Mouse (Mus musculus) testis, adult 2 months (tissue): ENCODE measurements around the gene Nptx1. TPM values are rescaled to one million over a fixed set of nuclear protein-coding genes. Genes with fewer than 3 reads are reported as not detected.
A peak's percentile ranks its signal among the peaks of the same experiment; 100 is the strongest.

ENCODE experiments used
- H3K27ac ChIP-seq: fragments of 200-500 bp; 2 replicates; pipeline ENCODE4 v1.5.1; 2012; ENCODE audit warnings: low read depth, low read length; ENCODE audit not compliant: control insufficient read depth, insufficient read depth
- H3K27me3 ChIP-seq: fragments of 200-500 bp; 2 replicates; pipeline ENCODE4 v1.6.1; 2012; ENCODE audit warnings: mild to moderate bottlenecking, low read length, moderate library complexity; ENCODE audit not compliant: control insufficient read depth, insufficient read depth
- H3K36me3 ChIP-seq: fragments of 200-500 bp; 2 replicates; pipeline ENCODE4 v1.6.1; 2012; ENCODE audit warnings: mild to moderate bottlenecking, low read length; ENCODE audit not compliant: control insufficient read depth, insufficient read depth
- H3K4me1 ChIP-seq: fragments of 200-500 bp; 2 replicates; pipeline ENCODE4 v1.6.1; 2012; ENCODE audit warnings: low read length; ENCODE audit not compliant: control insufficient read depth, insufficient read depth
- H3K4me3 ChIP-seq: fragments of 200-500 bp; 2 replicates; pipeline ENCODE4 v1.5.1; 2012; ENCODE audit warnings: low read depth, mild to moderate bottlenecking, low read length, moderate library complexity, mixed read lengths; ENCODE audit not compliant: control insufficient read depth
- CTCF ChIP-seq: fragments of 200-500 bp; IDR thresholded peaks from 2 replicates; pipeline ENCODE4 v1.5.1; 2012; ENCODE audit warnings: low read depth, mild to moderate bottlenecking, inconsistent platforms, low read length, moderate library complexity; ENCODE audit not compliant: control insufficient read depth, insufficient read depth, insufficient replicate concordance
- POLR2A ChIP-seq: fragments of 200-500 bp; IDR thresholded peaks from 2 replicates; pipeline ENCODE4 v1.6.1; 2012; ENCODE audit warnings: low read depth, mild to moderate bottlenecking, inconsistent platforms, low read length, moderate library complexity; ENCODE audit not compliant: control insufficient read depth
- polyA plus RNA-seq: library from polyadenylated mRNA; depleted of rRNA; stranded (reverse); fragments of >200 nt; gene quantifications from 2 replicates; pipeline ENCODE4 v1.2.3, GENCODE M21; 2012; rRNA removed

The Nptx1 gene
- 0.22 and 0.29 TPM in 2 replicates for polyA plus RNA-seq

DNA sequence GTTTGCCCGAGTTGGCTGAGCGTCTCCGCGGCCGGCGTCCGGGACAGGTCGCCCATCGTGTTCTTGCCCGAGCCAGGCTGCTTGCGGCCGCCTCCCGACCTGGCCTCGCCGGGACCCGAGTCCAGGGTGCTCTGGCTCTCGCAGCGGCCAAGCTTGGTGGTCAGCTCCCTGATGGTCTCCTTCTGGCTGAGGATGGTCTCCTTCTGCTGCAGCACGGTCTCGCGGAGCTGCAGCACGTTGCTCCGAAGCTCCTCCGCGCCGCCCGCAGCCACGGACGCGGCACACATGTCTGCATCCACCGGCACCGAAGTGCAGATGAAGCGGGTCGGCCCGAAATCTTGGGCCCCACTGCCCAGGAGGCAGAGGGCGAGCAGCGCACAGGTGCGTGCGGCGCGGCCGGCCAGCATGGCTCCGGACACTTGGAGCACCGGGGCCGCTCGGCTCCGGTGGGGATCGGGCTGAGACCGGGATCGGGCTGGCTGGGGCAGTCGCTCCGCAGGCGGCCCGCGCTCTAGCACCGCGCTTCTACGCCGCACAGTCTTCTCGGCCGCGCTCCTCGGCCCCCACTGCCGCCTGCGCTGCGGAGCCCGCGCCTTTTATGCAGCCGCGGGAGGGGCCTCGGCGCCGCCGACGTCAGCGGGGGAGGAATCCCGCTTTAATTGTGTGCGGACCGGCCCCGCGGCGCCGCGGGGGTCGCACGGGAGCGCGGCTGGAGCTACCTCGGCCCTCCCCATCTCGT, at the start of gene Nptx1:
TSS of gene Nptx1 (minus strand) at position 571 of the 739 bp plus-strand sequence.
- no peak within 1 kb of the TSS for H3K27ac ChIP-seq
- no peak for TF ChIP-seq CTCF
- TF ChIP-seq POLR2A = no peak
- peak within 1 kb of the TSS; percentile 23 for H3K4me3 ChIP-seq
- peaks cover 4% of the 10 kb centered on the region for H3K27me3 ChIP-seq
- peaks cover 11% of the 10 kb centered on the region for H3K4me1 ChIP-seq
- H3K36me3 ChIP-seq = no peaks in the 10 kb centered on the region

DNA sequence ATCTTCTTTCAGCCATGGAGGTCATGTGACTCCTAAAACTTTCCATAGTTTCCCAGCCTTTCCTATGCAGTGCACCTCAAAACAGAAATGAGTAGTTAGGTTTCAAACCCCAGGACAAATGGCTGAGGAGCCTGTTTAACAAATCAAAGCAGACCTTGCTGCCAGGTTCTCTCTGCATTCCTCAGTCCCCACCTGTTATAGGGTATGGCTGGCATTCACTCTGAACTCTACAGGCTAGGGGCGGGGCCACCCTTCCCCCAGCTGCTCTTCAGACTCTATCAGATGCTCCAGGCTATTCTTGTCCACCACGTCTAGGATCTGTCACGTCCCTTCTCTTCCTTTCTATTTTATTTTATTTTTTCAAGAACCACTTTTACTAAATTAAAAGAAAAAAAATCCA, 46.4 kb upstream of the Nptx1 start:
- Histone ChIP-seq H3K27me3 (no peaks in the 10 kb centered on the region), H3K4me3 (no peak overlapping the region), H3K36me3 (no peaks in the 10 kb centered on the region), H3K4me1 (no peaks in the 10 kb centered on the region), H3K27ac (no peak overlapping the region)
- TF ChIP-seq POLR2A (no peak), CTCF (no peak)

DNA sequence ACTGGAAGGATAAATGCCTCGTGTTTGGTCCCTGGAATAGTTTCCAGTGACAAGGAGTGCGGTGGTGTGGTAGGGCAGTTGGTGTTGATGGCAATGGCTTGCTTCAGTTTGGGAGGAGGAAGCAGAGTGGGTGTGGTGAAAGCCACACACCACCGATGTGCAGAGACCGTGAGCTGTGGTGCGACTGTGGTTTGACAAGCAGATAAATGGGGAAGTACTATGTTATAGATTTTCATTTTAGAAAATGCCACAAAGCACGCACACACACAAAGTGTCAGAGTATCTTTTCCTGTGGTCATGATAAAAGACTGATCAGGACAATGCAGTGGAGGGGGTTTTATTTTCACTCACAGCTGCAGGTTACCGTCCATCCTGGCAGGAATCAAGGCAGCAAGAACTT, 41.7 kb upstream of the Nptx1 start:
- no peak for TF ChIP-seq CTCF
- no peak for TF ChIP-seq POLR2A
- Histone ChIP-seq H3K27ac (no peak overlapping the region), H3K4me1 (peaks cover 2% of the 10 kb centered on the region), H3K4me3 (no peak overlapping the region), H3K27me3 (no peaks in the 10 kb centered on the region), H3K36me3 (no peaks in the 10 kb centered on the region)

DNA sequence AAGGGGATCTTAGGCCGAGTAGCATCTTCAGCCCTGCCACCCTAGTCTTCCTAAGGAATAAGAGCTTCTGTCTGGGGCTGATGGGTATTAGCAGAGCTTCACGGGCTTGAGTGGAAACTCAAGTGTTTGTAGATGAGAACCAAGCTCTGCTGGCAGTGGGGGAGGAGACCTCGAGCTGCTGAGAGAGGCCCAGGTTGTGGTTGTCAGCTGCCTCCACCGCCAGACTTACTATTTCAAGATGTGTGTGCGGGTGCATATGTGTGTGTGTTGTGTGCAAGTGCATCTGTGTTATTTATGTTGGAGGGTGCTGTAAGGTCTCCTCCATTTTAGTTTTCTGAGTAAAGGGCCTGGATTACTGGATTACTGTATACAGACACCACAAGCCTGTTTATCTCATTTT, 39.6 kb upstream of the Nptx1 start:
- no peaks in the 10 kb centered on the region for H3K27me3 ChIP-seq
- H3K4me3 ChIP-seq = no peak overlapping the region
- no peaks in the 10 kb centered on the region for H3K36me3 ChIP-seq
- H3K27ac ChIP-seq = no peak overlapping the region
- peaks cover 2% of the 10 kb centered on the region for H3K4me1 ChIP-seq
- TF ChIP-seq CTCF (no peak), POLR2A (no peak)

DNA sequence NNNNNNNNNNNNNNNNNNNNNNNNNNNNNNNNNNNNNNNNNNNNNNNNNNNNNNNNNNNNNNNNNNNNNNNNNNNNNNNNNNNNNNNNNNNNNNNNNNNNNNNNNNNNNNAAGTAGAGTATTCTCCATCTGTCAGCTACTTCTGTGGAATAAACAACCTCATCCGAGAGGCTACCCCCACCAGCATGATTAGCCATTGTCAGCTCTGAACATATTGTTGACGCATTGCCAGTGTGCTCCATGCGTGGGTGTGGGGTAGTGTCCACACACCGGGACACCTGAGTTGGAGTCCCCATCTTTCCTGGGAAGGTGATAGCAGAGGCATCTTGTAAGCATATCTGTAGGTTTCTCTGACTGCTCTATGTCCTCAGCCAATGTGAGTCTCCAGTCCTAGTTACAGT, 39.0 kb upstream of the Nptx1 start:
- no peak overlapping the region for H3K27ac ChIP-seq
- no peaks in the 10 kb centered on the region for H3K36me3 ChIP-seq
- H3K27me3 ChIP-seq = no peaks in the 10 kb centered on the region
- TF ChIP-seq CTCF (no peak), POLR2A (no peak)
- peaks cover 2% of the 10 kb centered on the region for H3K4me1 ChIP-seq
- no peak overlapping the region for H3K4me3 ChIP-seq

DNA sequence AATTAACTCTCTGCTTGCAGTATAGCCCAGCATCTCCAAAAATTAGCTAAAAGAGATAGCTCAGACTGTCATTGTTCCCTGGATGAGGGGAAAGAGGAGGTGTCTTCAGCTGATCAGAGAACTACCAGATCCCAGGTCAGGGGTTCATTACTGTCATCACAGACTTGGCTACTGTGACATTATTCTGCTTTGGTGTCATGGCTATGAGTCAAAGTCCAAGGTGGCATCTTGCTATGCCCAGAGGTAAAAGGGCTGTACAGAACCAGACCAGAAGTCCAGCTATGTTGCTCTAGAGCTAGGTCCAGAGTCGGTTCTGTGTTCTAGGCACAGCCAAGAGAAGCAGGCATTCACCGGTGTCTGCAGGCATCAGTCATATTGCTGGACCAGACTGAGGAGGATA, 30.2 kb upstream of the Nptx1 start:
- no peaks in the 10 kb centered on the region for H3K36me3 ChIP-seq
- H3K4me1 ChIP-seq = no peaks in the 10 kb centered on the region
- no peak overlapping the region for H3K27ac ChIP-seq
- no peaks in the 10 kb centered on the region for H3K27me3 ChIP-seq
- no peak overlapping the region for H3K4me3 ChIP-seq
- no peak for TF ChIP-seq POLR2A
- no peak for TF ChIP-seq CTCF

DNA sequence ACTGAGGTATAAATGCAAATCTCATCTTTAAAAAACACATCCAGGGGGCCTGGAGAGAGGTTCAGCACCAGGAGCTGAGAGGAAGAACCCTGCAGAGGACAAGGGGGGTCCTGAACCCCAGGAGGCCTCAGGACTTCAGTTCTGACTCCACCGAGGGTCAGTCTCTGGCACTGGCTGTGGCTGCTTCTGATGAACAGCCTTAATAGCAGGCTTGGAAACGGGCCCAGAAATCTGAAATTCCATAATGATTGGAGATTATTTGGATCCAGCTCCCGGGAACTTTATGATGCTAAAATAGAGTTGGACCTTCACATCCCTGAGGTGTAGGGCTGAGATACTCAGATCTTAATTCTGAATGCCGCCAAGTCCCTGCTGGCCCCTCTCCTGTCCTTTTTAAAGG, 29.3 kb upstream of the Nptx1 start:
- H3K27ac ChIP-seq = no peak overlapping the region
- no peak for TF ChIP-seq CTCF
- no peak for TF ChIP-seq POLR2A
- H3K4me3 ChIP-seq = no peak overlapping the region

More for the DNA sequence above, 29.3 kb upstream of the Nptx1 start:
- Histone ChIP-seq H3K36me3 (no peaks in the 10 kb centered on the region), H3K27me3 (no peaks in the 10 kb centered on the region), H3K4me1 (no peaks in the 10 kb centered on the region)
